Mouse (Mus musculus) small intestine, adult 2 months (tissue): ENCODE data around the gene Fastkd5.

Experiments
- CTCF ChIP-seq: fragments of 200-500 bp; IDR thresholded peaks from 2 replicates; pipeline ENCODE4 v1.5.1; 2012; ENCODE audit warnings: low read depth, mild to moderate bottlenecking, control low read depth, inconsistent platforms, low read length, moderate library complexity, mixed read lengths; ENCODE audit not compliant: insufficient replicate concordance, insufficient read length; ENCODE audit errors: extremely low read depth
- POLR2A ChIP-seq: fragments of 200-500 bp; IDR thresholded peaks from 2 replicates; pipeline ENCODE4 v1.6.1; 2012; ENCODE audit warnings: low read depth, mild to moderate bottlenecking, control low read depth, inconsistent platforms, low read length, moderate library complexity

- TF ChIP-seq CTCF: no peak
- TF ChIP-seq POLR2A: no peak
These were observed 6.0 kb upstream of the Fastkd5 start for GRCm38 (mm10) chr2:130635847-130636246.
